Mouse (Mus musculus): ENCODE measurements around the gene Prss47. TPM values are rescaled to one million over a fixed set of nuclear protein-coding genes. Genes with fewer than 3 reads are reported as not detected.

Prss47 gene
- polyA plus RNA-seq (2015; fragmentation: Nextera tagmentation; extraction: Ambion mirVana) = not detected in 2 replicates

DNA sequence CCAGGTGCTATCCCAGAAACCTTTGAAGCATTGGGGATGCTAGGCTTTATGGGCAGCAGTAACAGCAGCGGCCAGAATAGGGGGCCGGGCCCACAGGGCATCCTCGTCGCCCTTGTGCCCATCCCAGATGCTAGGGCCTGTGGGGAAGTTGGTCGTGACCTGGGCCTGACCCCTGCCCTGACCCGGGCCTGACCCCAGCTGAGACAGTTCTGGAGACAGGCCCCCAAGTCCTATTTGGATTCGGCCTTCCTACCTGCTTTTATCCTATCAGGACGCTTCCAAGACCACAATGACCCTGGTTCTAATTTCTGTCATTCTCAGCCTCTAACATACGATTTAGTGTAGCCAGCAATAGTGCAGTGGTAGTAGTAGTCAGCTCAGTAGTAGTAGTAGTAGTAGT is at the start of gene Prss47:
Prss47 (minus strand) TSS at position 101 of the 400 bp plus-strand sequence.
- no peak within 1 kb of the TSS for H3K4me3 ChIP-seq (replicated peaks)
- H3K27me3 ChIP-seq (replicated peaks) = no peaks in the 10 kb centered on the region
- WGBS = 86% methylated on average over 9 of the region's 9 CpGs
- no peaks in the 10 kb centered on the region for H3K4me1 ChIP-seq (replicated peaks)
- H3K4me2 ChIP-seq (replicated peaks) = no peak within 1 kb of the TSS
- H3K27ac ChIP-seq = no peak within 1 kb of the TSS
- no peak within 1 kb of the TSS for H3K9ac ChIP-seq
- no peaks in the 10 kb centered on the region for H3K9me3 ChIP-seq
- ATAC-seq = no peak
- no peaks in the 10 kb centered on the region for H3K36me3 ChIP-seq

DNA sequence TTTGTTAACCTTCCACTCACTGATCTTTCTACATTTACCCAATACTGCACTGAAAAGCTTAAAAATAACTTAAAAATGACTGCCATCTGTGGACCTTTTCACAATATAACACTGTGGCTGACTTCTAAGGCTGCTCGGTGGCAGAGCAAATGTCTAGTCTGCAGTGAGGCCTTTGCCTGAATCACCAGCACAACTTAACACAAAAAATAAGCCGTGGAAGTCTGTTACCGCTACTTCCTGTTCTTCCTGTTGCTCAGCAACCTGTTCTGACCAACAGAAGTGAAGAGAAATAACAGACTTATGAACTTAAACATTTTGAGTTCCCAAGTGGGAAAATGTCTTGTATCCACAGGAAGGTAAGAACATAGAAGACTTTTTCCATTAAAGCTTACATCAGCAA is 48.7 kb upstream of the Prss47 start:
- H3K4me3 ChIP-seq (replicated peaks) = no peak overlapping the region
- no peak overlapping the region for H3K27ac ChIP-seq
- no peak for ATAC-seq
- H3K4me1 ChIP-seq (replicated peaks) = no peaks in the 10 kb centered on the region
- H3K4me2 ChIP-seq (replicated peaks) = no peak overlapping the region
- H3K9ac ChIP-seq = no peak overlapping the region
- H3K27me3 ChIP-seq (replicated peaks) = no peaks in the 10 kb centered on the region
- peaks cover 4% of the 10 kb centered on the region; the same call in 1 of the 2 replicates for H3K36me3 ChIP-seq
- WGBS = 87% methylated on average over 3 of the region's 3 CpGs
- H3K9me3 ChIP-seq = peaks cover 8% of the 10 kb centered on the region; the same call in 1 of the 2 replicates

DNA sequence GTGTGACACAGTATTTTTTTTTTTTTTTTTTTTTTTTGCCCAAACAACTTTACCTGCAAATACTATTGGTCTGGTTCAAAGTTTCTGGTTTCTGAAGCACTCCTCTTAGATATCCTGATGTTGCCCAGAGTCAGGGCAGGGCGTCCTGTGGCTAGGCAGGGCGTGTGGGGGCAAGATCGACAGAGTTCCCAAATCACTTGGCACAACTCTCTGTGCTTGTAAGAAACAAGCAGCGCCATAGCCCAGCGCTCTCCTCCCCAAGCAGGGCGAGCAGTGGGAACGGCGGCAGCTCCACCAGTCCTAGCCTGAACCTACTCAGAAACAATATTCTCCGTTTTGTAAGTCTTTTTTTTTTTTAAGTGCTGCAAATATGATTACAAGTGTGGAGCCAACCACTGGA is 48.1 kb upstream of the Prss47 start:
- Histone ChIP-seq H3K9me3 (peaks cover 4% of the 10 kb centered on the region; the same call in 1 of the 2 replicates), H3K4me3 (replicated peaks) (no peak overlapping the region), H3K4me1 (replicated peaks) (no peaks in the 10 kb centered on the region), H3K4me2 (replicated peaks) (no peak overlapping the region), H3K36me3 (peaks cover under 1% of the 10 kb centered on the region; the same call in 1 of the 2 replicates), H3K9ac (no peak overlapping the region), H3K27ac (no peak overlapping the region), H3K27me3 (replicated peaks) (no peaks in the 10 kb centered on the region)
- no peak for ATAC-seq
- 94% methylated on average over 9 of the region's 9 CpGs for whole genome bisulfite sequencing

DNA sequence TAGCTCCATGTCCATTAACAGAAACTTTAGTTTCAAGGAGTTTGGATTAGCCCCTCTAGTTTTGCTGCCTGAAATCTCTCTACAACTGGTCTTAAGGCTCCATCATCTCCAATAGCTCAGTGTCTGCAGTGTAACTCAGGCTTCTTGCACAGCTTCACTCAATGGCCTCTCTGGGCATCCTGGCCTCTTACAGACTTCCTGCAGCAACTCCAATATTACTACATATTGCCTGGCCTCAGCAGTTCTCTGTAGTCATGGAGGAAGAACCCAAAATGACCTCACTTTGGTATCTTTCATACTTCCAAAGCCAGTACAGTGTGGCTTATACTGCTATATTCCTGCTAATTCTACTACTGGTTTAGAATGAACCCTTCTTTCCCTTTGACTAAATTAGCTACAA is 44.5 kb upstream of the Prss47 start:
- no peaks in the 10 kb centered on the region for H3K27me3 ChIP-seq (replicated peaks)
- ATAC-seq = no peak
- no peaks in the 10 kb centered on the region; the same call in 1 of the 2 replicates for H3K36me3 ChIP-seq
- no peaks in the 10 kb centered on the region for H3K4me1 ChIP-seq (replicated peaks)
- no peak overlapping the region for H3K4me3 ChIP-seq (replicated peaks)
- H3K4me2 ChIP-seq (replicated peaks) = no peak overlapping the region
- no peak overlapping the region for H3K9ac ChIP-seq
- no peak overlapping the region for H3K27ac ChIP-seq
- no peaks in the 10 kb centered on the region for H3K9me3 ChIP-seq

DNA sequence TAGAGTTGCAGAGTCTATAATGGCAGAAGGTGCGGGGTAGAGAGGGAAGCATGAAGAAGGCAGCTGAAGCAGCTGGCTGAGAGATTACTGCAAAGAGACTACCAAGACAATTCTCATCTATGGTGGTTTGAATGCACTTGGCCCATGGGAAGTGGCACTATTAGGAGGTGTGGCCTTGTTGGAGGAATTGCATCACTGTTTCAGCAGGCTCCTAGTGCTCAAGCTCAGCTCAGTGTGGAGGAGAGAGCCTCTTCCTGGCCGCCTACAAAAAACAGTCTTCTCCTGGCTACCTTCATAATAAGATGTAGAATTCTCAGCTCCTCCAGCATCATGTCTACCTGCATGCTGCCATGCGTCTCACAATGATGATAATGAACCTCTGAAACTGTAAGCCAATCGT is 43.4 kb upstream of the Prss47 start:
- Histone ChIP-seq H3K27ac (no peak overlapping the region), H3K27me3 (replicated peaks) (no peaks in the 10 kb centered on the region), H3K9me3 (no peaks in the 10 kb centered on the region), H3K4me2 (replicated peaks) (no peak overlapping the region), H3K36me3 (no peaks in the 10 kb centered on the region; the same call in 1 of the 2 replicates), H3K4me1 (replicated peaks) (no peaks in the 10 kb centered on the region), H3K9ac (no peak overlapping the region), H3K4me3 (replicated peaks) (no peak overlapping the region)
- 94% methylated on average over 4 of the region's 4 CpGs for WGBS
- no peak for ATAC-seq

DNA sequence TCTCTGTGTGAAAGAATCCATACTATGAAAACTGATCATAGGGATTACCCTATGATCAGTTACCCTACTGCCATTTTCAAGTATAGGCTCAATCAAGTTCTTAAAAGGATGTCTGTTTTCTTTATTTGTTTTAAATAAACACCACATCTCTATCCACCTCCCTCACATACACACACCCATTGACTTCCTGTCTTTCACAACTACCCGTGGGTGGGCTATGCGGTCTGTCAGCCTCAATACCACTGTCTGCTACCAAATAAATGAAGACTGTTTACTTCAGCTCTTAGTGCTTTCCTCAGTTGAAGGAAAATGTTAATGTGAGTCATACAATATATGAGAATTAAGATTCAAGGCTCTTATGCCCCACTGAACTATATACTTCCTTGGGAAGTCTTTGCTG is 17.4 kb upstream of the Prss47 start:
- Histone ChIP-seq H3K4me3 (replicated peaks) (no peak overlapping the region), H3K9me3 (no peaks in the 10 kb centered on the region), H3K9ac (no peak overlapping the region), H3K36me3 (no peaks in the 10 kb centered on the region; the same call in 1 of the 2 replicates), H3K4me1 (replicated peaks) (no peaks in the 10 kb centered on the region), H3K27ac (no peak overlapping the region), H3K27me3 (replicated peaks) (no peaks in the 10 kb centered on the region), H3K4me2 (replicated peaks) (no peak overlapping the region)
- WGBS = 77% methylated on average over 2 of the region's 2 CpGs
- ATAC-seq = no peak

DNA sequence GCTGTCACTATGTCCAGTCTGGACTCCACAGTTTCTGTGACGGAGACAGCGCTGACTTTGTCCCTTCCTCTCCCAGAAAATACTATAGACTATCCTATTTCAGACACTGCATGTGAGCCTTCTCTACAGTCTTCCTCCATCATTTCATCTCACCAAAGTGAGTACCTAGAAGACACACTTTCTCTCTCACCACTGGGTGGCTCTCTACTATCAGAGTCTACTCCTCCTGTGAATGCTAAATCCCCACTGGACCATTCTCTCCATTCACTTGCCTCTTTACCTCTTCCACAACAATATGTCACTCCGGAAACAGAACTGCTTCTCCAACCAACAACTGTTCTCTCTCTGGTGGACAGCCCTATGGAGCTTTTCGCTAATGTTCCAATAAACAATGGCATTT is 17.5 kb downstream of the Prss47 start:
- Histone ChIP-seq H3K27me3 (replicated peaks) (no peaks in the 10 kb centered on the region), H3K9ac (no peak overlapping the region), H3K36me3 (no peaks in the 10 kb centered on the region), H3K4me3 (replicated peaks) (no peak overlapping the region), H3K27ac (no peak overlapping the region), H3K4me1 (replicated peaks) (no peaks in the 10 kb centered on the region), H3K4me2 (replicated peaks) (no peak overlapping the region), H3K9me3 (no peaks in the 10 kb centered on the region)
- WGBS = 68% methylated on average over 4 of the region's 4 CpGs
- ATAC-seq = no peak

DNA sequence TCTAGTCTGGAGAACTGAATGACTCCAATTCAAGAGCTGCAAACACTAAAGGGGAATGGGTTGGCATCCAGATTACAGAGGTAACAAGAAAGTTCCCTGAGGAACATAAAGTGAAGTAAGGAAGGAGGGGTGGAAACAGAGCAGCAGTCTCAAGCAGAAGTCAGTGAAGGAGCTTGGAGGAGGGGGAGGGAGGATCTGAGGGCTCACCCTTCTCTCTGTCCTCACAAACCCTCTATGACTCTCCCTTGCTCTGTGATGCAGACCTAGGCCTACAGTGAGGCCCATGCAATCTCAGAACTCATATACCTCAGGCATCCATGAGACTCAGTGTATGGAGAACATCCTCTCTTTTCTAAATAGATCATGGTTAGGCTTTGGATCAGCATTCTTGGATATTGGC is 19.8 kb downstream of the Prss47 start, which contains the start of gene Spata31d1c:
Spata31d1c (plus strand) TSS at position 301 of the 400 bp plus-strand sequence.
- no peak within 1 kb of the TSS for H3K4me2 ChIP-seq (replicated peaks)
- no peaks in the 10 kb centered on the region for H3K36me3 ChIP-seq
- no peak within 1 kb of the TSS for H3K4me3 ChIP-seq (replicated peaks)
- H3K4me1 ChIP-seq (replicated peaks) = no peaks in the 10 kb centered on the region
- no peaks in the 10 kb centered on the region for H3K27me3 ChIP-seq (replicated peaks)
- no peak for ATAC-seq
- H3K9me3 ChIP-seq = no peaks in the 10 kb centered on the region
- no peak within 1 kb of the TSS for H3K27ac ChIP-seq
- no peak within 1 kb of the TSS for H3K9ac ChIP-seq

DNA sequence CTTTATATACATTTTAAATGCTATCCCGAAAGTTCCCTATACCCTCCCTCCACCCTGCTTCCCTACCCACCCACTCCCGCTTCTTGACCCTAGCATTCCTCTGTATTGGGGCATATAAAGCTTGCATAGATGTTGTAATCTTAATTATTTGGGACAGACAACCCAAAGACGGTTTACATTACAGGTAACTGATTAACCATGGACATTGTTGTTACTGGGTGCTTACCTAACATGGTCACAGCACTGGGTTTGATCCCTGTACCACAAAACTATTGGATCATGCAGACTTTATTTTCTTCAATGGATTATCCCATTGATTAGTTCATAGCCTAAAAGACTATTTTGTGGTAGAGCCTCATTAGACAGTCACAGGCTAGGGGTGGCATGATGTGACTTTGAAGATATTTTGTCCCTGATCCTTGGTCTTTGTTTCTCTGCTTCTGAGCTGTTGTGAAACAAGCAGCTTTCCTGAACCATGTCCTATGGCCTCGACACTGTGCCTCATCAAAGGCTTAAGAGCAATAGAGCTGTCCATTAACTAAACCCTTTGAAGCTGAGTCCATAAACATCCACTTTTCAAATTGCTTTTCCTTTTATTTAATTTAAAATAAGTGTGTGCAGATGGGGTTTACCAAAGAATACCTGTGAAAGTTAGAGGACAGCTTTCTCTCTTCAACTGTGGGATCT is 41.4 kb downstream of the Prss47 start:
- H3K36me3 ChIP-seq = no peaks in the 10 kb centered on the region
- no peak overlapping the region for H3K27ac ChIP-seq
- H3K9ac ChIP-seq = no peak overlapping the region
- H3K9me3 ChIP-seq = no peaks in the 10 kb centered on the region
- H3K4me3 ChIP-seq (replicated peaks) = no peak overlapping the region
- H3K27me3 ChIP-seq (replicated peaks) = no peaks in the 10 kb centered on the region
- no peak overlapping the region for H3K4me2 ChIP-seq (replicated peaks)
- no peak for ATAC-seq
- no peaks in the 10 kb centered on the region for H3K4me1 ChIP-seq (replicated peaks)
- WGBS = 66% methylated on average over 4 of the region's 4 CpGs

DNA sequence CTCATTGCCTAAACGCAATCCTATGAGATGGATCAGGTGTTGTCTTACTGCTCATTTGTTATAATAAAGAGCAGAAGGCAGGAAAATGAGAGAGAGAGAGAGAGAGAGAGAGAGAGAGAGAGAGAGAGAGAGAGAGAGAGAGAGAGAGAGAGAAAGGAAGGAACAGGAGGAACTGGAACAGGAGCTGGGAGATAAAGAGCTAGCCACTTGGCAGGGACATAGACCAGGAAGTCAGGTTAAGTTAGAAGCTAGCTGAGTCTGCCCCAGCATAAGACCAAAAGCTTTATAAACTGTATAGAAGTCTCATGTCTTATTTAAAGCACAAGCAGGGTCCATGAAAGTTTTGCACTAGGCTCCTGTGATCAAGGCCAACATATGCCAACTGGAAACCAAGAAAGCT is 44.6 kb downstream of the Prss47 start:
- Histone ChIP-seq H3K9me3 (no peaks in the 10 kb centered on the region), H3K27me3 (replicated peaks) (no peaks in the 10 kb centered on the region), H3K4me1 (replicated peaks) (no peaks in the 10 kb centered on the region), H3K36me3 (no peaks in the 10 kb centered on the region), H3K4me3 (replicated peaks) (no peak overlapping the region), H3K27ac (no peak overlapping the region), H3K4me2 (replicated peaks) (no peak overlapping the region), H3K9ac (no peak overlapping the region)
- ATAC-seq = no peak
- 71% methylated on average over 1 of the region's 1 CpGs for WGBS

DNA sequence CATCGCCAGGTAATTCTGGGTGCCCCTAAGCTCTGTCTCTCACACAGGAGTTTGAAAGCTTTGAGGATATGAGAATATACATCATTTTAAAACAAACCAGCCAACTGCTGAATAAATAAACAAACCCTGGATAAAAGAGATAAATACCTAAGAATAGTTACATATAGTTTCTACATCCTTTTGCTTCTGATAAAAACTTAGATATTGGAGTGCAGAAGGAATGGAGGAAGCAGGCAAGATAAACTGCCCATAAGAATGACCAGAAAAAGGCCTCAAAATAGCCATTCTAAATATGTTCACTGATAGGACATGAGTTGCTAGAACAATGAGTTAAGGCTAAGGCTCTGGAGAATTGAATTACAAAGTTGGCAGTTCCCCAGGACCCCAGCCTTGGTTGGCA is 45.8 kb downstream of the Prss47 start:
- ATAC-seq = no peak
- WGBS = 86% methylated on average over 1 of the region's 1 CpGs
- H3K27ac ChIP-seq = no peak overlapping the region
- H3K4me2 ChIP-seq (replicated peaks) = no peak overlapping the region
- H3K4me3 ChIP-seq (replicated peaks) = no peak overlapping the region
- no peaks in the 10 kb centered on the region for H3K4me1 ChIP-seq (replicated peaks)
- no peak overlapping the region for H3K9ac ChIP-seq
- H3K36me3 ChIP-seq = no peaks in the 10 kb centered on the region
- no peaks in the 10 kb centered on the region for H3K9me3 ChIP-seq
- no peaks in the 10 kb centered on the region for H3K27me3 ChIP-seq (replicated peaks)

DNA sequence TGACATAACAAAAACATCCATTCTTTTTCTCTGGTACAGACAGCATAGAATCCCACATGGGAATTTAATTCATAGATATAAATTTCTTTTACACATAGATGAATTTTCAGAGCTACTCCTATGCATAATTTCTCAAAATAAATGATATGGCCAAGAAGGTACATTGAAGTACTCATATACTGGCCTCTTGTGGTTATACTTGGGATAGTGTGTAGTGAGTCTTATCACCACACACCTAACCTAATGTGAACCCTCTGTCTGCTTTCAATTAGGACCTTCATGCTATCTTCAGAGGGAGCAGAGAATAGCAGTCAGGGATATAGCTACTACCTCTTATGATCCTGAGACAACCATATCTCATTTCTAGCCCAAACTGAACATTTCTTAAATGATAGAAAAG is 47.1 kb downstream of the Prss47 start:
- no peaks in the 10 kb centered on the region for H3K4me1 ChIP-seq (replicated peaks)
- no peak overlapping the region for H3K27ac ChIP-seq
- no peak for ATAC-seq
- no peaks in the 10 kb centered on the region for H3K9me3 ChIP-seq
- H3K27me3 ChIP-seq (replicated peaks) = no peaks in the 10 kb centered on the region
- no peak overlapping the region for H3K9ac ChIP-seq
- H3K36me3 ChIP-seq = no peaks in the 10 kb centered on the region
- H3K4me2 ChIP-seq (replicated peaks) = no peak overlapping the region
- H3K4me3 ChIP-seq (replicated peaks) = no peak overlapping the region

Data from intestine, embryonic 15.5 days (tissue).